Mouse (Mus musculus) CH12.LX (cell line): Measurements from ENCODE around the gene Gm8369.
"Not testable (repeated sequence)": the region's sequence is repeated elsewhere in the genome, so short reads cannot be mapped to it uniquely, and the experiment has no call there.

Experiments used
- ELF1 ChIP-seq: IDR thresholded peaks from 2 replicates; pipeline ENCODE4 v1.6.1; 2014; ENCODE audit warnings: low read depth, mild to moderate bottlenecking, inconsistent platforms, low read length, improper control_type of control experiment
- EP300 ChIP-seq: IDR thresholded peaks from 2 replicates; pipeline ENCODE4 v1.6.1; 2011; ENCODE audit warnings: low read length, improper control_type of control experiment
- HCFC1 ChIP-seq: IDR thresholded peaks from 2 replicates; pipeline ENCODE4 v1.6.1; 2012; ENCODE audit warnings: low read depth, mild to moderate bottlenecking, inconsistent platforms, low read length, improper control_type of control experiment
- POLR2A ChIP-seq: IDR thresholded peaks from 2 replicates; pipeline ENCODE4 v1.6.1; 2011; ENCODE audit warnings: low read depth, mild to moderate bottlenecking, improper control_type of control experiment, low read length
- ZNF384 ChIP-seq: IDR thresholded peaks from 2 replicates; pipeline ENCODE4 v1.6.1; 2012; ENCODE audit warnings: low read depth, low read length, improper control_type of control experiment, inconsistent platforms

- not testable (repeated sequence) for TF ChIP-seq ZNF384, ELF1, POLR2A, HCFC1
- TF ChIP-seq EP300, result peak; percentile 73
Measured at GRCm38 (mm10) chr19:11540166-11540821, 54.6 kb downstream of the Gm8369 start.
